Mouse (Mus musculus): Measurements from ENCODE around the gene Eif2d. TPM values are rescaled to one million over a fixed set of nuclear protein-coding genes. Genes with fewer than 3 reads are reported as not detected.

Eif2d gene
- polyA plus RNA-seq, 1 experiment from 2014 or later = 66.1 TPM

GRCm38 (mm10) chr1:131201391-131201790 lies 48.4 kb downstream of the Eif2d start:
- Histone ChIP-seq H3K27ac (no peak overlapping the region), H3K27me3 (no peaks in the 10 kb centered on the region), H3K9me3 (no peaks in the 10 kb centered on the region), H3K4me2 (no peak overlapping the region), H3K36me3 (no peaks in the 10 kb centered on the region), H3K4me3 (replicated peaks) (no peak overlapping the region), H3K9ac (replicated peaks) (no peak overlapping the region), H3K4me1 (replicated peaks) (peaks cover 25% of the 10 kb centered on the region)
- WGBS = 87% methylated on average over 4 of the region's 4 CpGs
- no peak for ATAC-seq (ENCODE audit: insufficient number of reproducible peaks, insufficient read depth, low FRiP score, low TSS enrichment, low read depth)

- ATAC-seq (ENCODE audit: insufficient number of reproducible peaks, insufficient read depth, low FRiP score, low TSS enrichment, low read depth) = no peak
- H3K4me1 ChIP-seq (replicated peaks) = peaks cover 11% of the 10 kb centered on the region
- no peaks in the 10 kb centered on the region for H3K27me3 ChIP-seq
- no peak overlapping the region for H3K27ac ChIP-seq
- WGBS = 78% methylated on average over 8 of the region's 8 CpGs
- H3K4me3 ChIP-seq (replicated peaks) = no peak overlapping the region
- no peaks in the 10 kb centered on the region for H3K36me3 ChIP-seq
- no peak overlapping the region for H3K4me2 ChIP-seq
- H3K9ac ChIP-seq (replicated peaks) = no peak overlapping the region
- H3K9me3 ChIP-seq = no peaks in the 10 kb centered on the region
Observed at GRCm38 (mm10) chr1:131204461-131204860, 51.5 kb downstream of the Eif2d start.

GRCm38 (mm10) chr1:131206342-131206741 lies 53.4 kb downstream of the Eif2d start:
- no peaks in the 10 kb centered on the region for H3K36me3 ChIP-seq
- no peaks in the 10 kb centered on the region; the same call in 1 of the 2 replicates for H3K4me1 ChIP-seq (replicated peaks)
- H3K9ac ChIP-seq (replicated peaks) = no peak overlapping the region
- no peaks in the 10 kb centered on the region for H3K9me3 ChIP-seq
- no peak overlapping the region for H3K27ac ChIP-seq
- no peak for ATAC-seq (ENCODE audit: insufficient number of reproducible peaks, insufficient read depth, low FRiP score, low TSS enrichment, low read depth)
- WGBS = 81% methylated on average over 5 of the region's 5 CpGs
- H3K4me3 ChIP-seq (replicated peaks) = no peak overlapping the region
- H3K4me2 ChIP-seq = no peak overlapping the region
- no peaks in the 10 kb centered on the region for H3K27me3 ChIP-seq

- H3K27ac ChIP-seq = no peak overlapping the region
- ATAC-seq (ENCODE audit: insufficient number of reproducible peaks, insufficient read depth, low FRiP score, low TSS enrichment, low read depth) = peak; percentile 22; the same call in 1 of the 2 replicates
Observed at GRCm38 (mm10) chr1:131207531-131207930, 54.5 kb downstream of the Eif2d start.

GRCm38 (mm10) chr1:131208081-131208480 lies 55.1 kb downstream of the Eif2d start:
- H3K4me1 ChIP-seq (replicated peaks) = peaks cover 4% of the 10 kb centered on the region; the same call in 1 of the 2 replicates
- H3K36me3 ChIP-seq = no peaks in the 10 kb centered on the region
- ATAC-seq (ENCODE audit: insufficient number of reproducible peaks, insufficient read depth, low FRiP score, low TSS enrichment, low read depth) = no peak
- H3K27me3 ChIP-seq = no peaks in the 10 kb centered on the region
- H3K4me2 ChIP-seq = no peak overlapping the region
- no peak overlapping the region for H3K9ac ChIP-seq (replicated peaks)
- H3K9me3 ChIP-seq = no peaks in the 10 kb centered on the region
- no peak overlapping the region for H3K27ac ChIP-seq
- 87% methylated on average over 5 of the region's 5 CpGs for WGBS
- no peak overlapping the region for H3K4me3 ChIP-seq (replicated peaks)

More at GRCm38 (mm10) chr1:131207531-131207930, 54.5 kb downstream of the Eif2d start:
- no peaks in the 10 kb centered on the region for H3K27me3 ChIP-seq
- WGBS = 9% methylated on average over 5 of the region's 5 CpGs
- no peak overlapping the region for H3K4me2 ChIP-seq
- H3K9ac ChIP-seq (replicated peaks) = no peak overlapping the region
- H3K4me1 ChIP-seq (replicated peaks) = no peaks in the 10 kb centered on the region; the same call in 1 of the 2 replicates
- H3K9me3 ChIP-seq = no peaks in the 10 kb centered on the region
- no peaks in the 10 kb centered on the region for H3K36me3 ChIP-seq
- no peak overlapping the region for H3K4me3 ChIP-seq (replicated peaks)

- no peak overlapping the region for H3K9ac ChIP-seq (replicated peaks)
- no peak overlapping the region for H3K4me3 ChIP-seq (replicated peaks)
- no peaks in the 10 kb centered on the region for H3K36me3 ChIP-seq
- no peak overlapping the region for H3K4me2 ChIP-seq
- no peaks in the 10 kb centered on the region for H3K9me3 ChIP-seq
- H3K27me3 ChIP-seq = no peaks in the 10 kb centered on the region
- peaks cover 10% of the 10 kb centered on the region; the same call in 1 of the 2 replicates for H3K4me1 ChIP-seq (replicated peaks)
- no peak overlapping the region for H3K27ac ChIP-seq
- WGBS = 93% methylated on average over 6 of the region's 6 CpGs
- ATAC-seq (ENCODE audit: insufficient number of reproducible peaks, insufficient read depth, low FRiP score, low TSS enrichment, low read depth) = no peak
Observed at GRCm38 (mm10) chr1:131208800-131209199, 55.8 kb downstream of the Eif2d start.

GRCm38 (mm10) chr1:131209971-131210426 lies 57.0 kb downstream of the Eif2d start:
- no peak overlapping the region for H3K4me2 ChIP-seq
- no peak overlapping the region for H3K9ac ChIP-seq (replicated peaks)
- H3K4me3 ChIP-seq (replicated peaks) = no peak overlapping the region
- H3K36me3 ChIP-seq = no peaks in the 10 kb centered on the region
- no peak overlapping the region for H3K27ac ChIP-seq
- ATAC-seq (ENCODE audit: insufficient number of reproducible peaks, insufficient read depth, low FRiP score, low TSS enrichment, low read depth) = no peak
- H3K9me3 ChIP-seq = no peaks in the 10 kb centered on the region
- whole genome bisulfite sequencing = 78% methylated on average over 8 of the region's 8 CpGs
- H3K4me1 ChIP-seq (replicated peaks) = peaks cover 11% of the 10 kb centered on the region; the same call in 1 of the 2 replicates
- no peaks in the 10 kb centered on the region for H3K27me3 ChIP-seq

GRCm38 (mm10) chr1:131211655-131212054 lies 58.7 kb downstream of the Eif2d start:
- H3K27ac ChIP-seq = no peak overlapping the region
- peaks cover 11% of the 10 kb centered on the region; the same call in 1 of the 2 replicates for H3K4me1 ChIP-seq (replicated peaks)
- WGBS = 74% methylated on average over 1 of the region's 1 CpGs
- H3K9ac ChIP-seq (replicated peaks) = no peak overlapping the region
- no peaks in the 10 kb centered on the region for H3K36me3 ChIP-seq
- no peaks in the 10 kb centered on the region for H3K9me3 ChIP-seq
- no peak for ATAC-seq (ENCODE audit: insufficient number of reproducible peaks, insufficient read depth, low FRiP score, low TSS enrichment, low read depth)
- no peak overlapping the region for H3K4me2 ChIP-seq
- no peaks in the 10 kb centered on the region for H3K27me3 ChIP-seq
- H3K4me3 ChIP-seq (replicated peaks) = no peak overlapping the region

GRCm38 (mm10) chr1:131212956-131213355 lies 60.0 kb downstream of the Eif2d start:
- WGBS = 59% methylated on average over 5 of the region's 5 CpGs

GRCm38 (mm10) chr1:131213361-131213760 lies 60.4 kb downstream of the Eif2d start:
- ATAC-seq (ENCODE audit: insufficient number of reproducible peaks, insufficient read depth, low FRiP score, low TSS enrichment, low read depth) = no peak
- no peaks in the 10 kb centered on the region for H3K9me3 ChIP-seq
- 73% methylated on average over 6 of the region's 6 CpGs for WGBS
- no peak overlapping the region for H3K27ac ChIP-seq
- no peaks in the 10 kb centered on the region for H3K36me3 ChIP-seq
- no peak overlapping the region for H3K4me2 ChIP-seq
- no peaks in the 10 kb centered on the region for H3K27me3 ChIP-seq
- 0 out of 2 replicates have a peak, but pooled peaks cover 11% of the 10 kb centered on the region for H3K4me1 ChIP-seq (replicated peaks)
- no peak overlapping the region for H3K9ac ChIP-seq (replicated peaks)
- H3K4me3 ChIP-seq (replicated peaks) = no peak overlapping the region

More at GRCm38 (mm10) chr1:131212956-131213355, 60.0 kb downstream of the Eif2d start:
- H3K27ac ChIP-seq = no peak overlapping the region
- H3K36me3 ChIP-seq = no peaks in the 10 kb centered on the region
- H3K4me1 ChIP-seq (replicated peaks) = 0 out of 2 replicates have a peak, but pooled peaks cover 11% of the 10 kb centered on the region
- no peaks in the 10 kb centered on the region for H3K9me3 ChIP-seq
- no peak overlapping the region for H3K4me2 ChIP-seq
- no peak overlapping the region for H3K4me3 ChIP-seq (replicated peaks)
- H3K27me3 ChIP-seq = no peaks in the 10 kb centered on the region
- no peak for ATAC-seq (ENCODE audit: insufficient number of reproducible peaks, insufficient read depth, low FRiP score, low TSS enrichment, low read depth)
- H3K9ac ChIP-seq (replicated peaks) = no peak overlapping the region

GRCm38 (mm10) chr1:131218933-131219332 lies 66.0 kb downstream of the Eif2d start:
- H3K27ac ChIP-seq = no peak overlapping the region
- no peak for ATAC-seq (ENCODE audit: insufficient number of reproducible peaks, insufficient read depth, low FRiP score, low TSS enrichment, low read depth)
- no peak overlapping the region for H3K4me2 ChIP-seq
- no peaks in the 10 kb centered on the region for H3K9me3 ChIP-seq
- no peaks in the 10 kb centered on the region for H3K27me3 ChIP-seq
- H3K9ac ChIP-seq (replicated peaks) = no peak overlapping the region
- H3K36me3 ChIP-seq = no peaks in the 10 kb centered on the region
- 90% methylated on average over 11 of the region's 11 CpGs for WGBS
- H3K4me3 ChIP-seq (replicated peaks) = no peak overlapping the region
- H3K4me1 ChIP-seq (replicated peaks) = no peaks in the 10 kb centered on the region
